15 mouse cellular contexts compared by ENCODE assay signal in the genomic region with DNA sequence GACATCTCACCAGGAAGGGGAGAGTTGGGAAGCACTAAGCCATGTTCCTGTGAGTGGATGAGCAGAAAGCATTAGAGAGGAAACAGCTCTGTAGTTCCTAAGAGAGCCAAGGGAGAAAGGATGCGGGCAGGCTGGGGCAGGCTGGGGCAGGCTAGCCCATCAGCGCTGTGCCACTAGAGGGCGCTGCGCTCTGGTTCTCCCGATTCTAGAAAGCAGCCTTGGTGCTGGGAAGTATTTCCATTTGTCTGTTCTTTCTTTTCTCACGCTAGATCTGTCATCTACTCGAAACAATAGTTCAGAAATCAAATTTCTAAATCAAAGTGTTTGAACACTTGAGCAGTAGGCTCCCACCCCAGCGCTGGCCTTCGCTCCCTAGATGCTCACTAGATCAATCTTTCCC. TPM values are rescaled to one million over a fixed set of nuclear protein-coding genes. Genes with fewer than 3 reads are reported as not detected.
A peak's percentile ranks its signal among the peaks of the same experiment; 100 is the strongest.
DNase-seq lines count a peak whose midpoint lies in the region; ATAC-seq and TF ChIP-seq lines count a peak whose summit lies in the region.
"Had no signal": no experiment of that assay in that cellular context is flagged by ENCODE, and none has a peak within 500 bp of the region (broad histone marks: within the 10 kb centered on the region; RNA-seq: fewer than 3 reads in every experiment).

No protein-coding gene starts in this region.

- H3K27me3 ChIP-seq in Patski, result peaks cover 14% of the 10 kb centered on the region
- no peaks in the 10 kb centered on the region for H3K27me3 ChIP-seq in small intestine, adult 2 months (ENCODE audit: control insufficient read depth, insufficient read depth, low read length)
- H3K27me3 ChIP-seq in embryonic facial prominence, embryonic 10.5 days (replicated peaks; ENCODE audit: low read depth, poor library complexity, severe bottlenecking), result no peaks in the 10 kb centered on the region
- H3K27me3 ChIP-seq: liver, embryonic 13.5 days; neural tube, embryonic 13.5 days had no signal

- CTCF ChIA-PET in Patski (lab: Charles Lee), result interaction anchor here (1.9 kb wide), 1 partner anchor 16 kb away, joined by 5 read pairs; no protein-coding TSS in a partner anchor

- no peak overlapping the region for H3K27ac ChIP-seq in gastrocnemius, adult 2 months
- no peak overlapping the region for H3K27ac ChIP-seq in small intestine, adult 2 months (ENCODE audit: insufficient read depth, low read depth, low read length)
- H3K27ac ChIP-seq in embryonic facial prominence, embryonic 10.5 days (replicated peaks), result no peak overlapping the region
- H3K27ac ChIP-seq: liver, embryonic 13.5 days; neural tube, embryonic 13.5 days had no signal

- ATAC-seq in Patski, result no peak
- ATAC-seq: intestine, embryonic 16.5 days had no signal

- in situ Hi-C loops in Patski (cut with MboI; ENCODE audit: low pct_unique_long_range_greater_than_20kb), result loop anchor here (25.0 kb wide), 1 partner anchor 878 kb away; no protein-coding TSS in a partner anchor

- intact Hi-C loops in gastrocnemius, adult 2 months (cut with DNase I), result no loop called here
- intact Hi-C loops in gastrocnemius, postnatal 36 days (cut with DNase I), result no loop called here

- POLR2A ChIA-PET in Patski (lab: Charles Lee), result no interaction called here

- WGBS in small intestine, adult 2 months, result 67% methylated on average over 9 of the region's 9 CpGs
- 61% methylated on average over 9 of the region's 9 CpGs for WGBS in embryonic facial prominence, embryonic 10.5 days

- no peaks in the 10 kb centered on the region for H3K36me3 ChIP-seq in small intestine, adult 2 months (ENCODE audit: control insufficient read depth, insufficient read depth, low read length)
- H3K36me3 ChIP-seq in embryonic facial prominence, embryonic 10.5 days (replicated peaks), result no peaks in the 10 kb centered on the region
- H3K36me3 ChIP-seq: liver, embryonic 13.5 days; neural tube, embryonic 13.5 days had no signal

- H3K4me1 ChIP-seq in small intestine, adult 2 months (ENCODE audit: control insufficient read depth, insufficient read depth, insufficient read length, low read length), result peaks cover 8% of the 10 kb centered on the region; the same call in 1 of the 2 replicates
- H3K4me1 ChIP-seq in embryonic facial prominence, embryonic 10.5 days, result peaks cover 23% of the 10 kb centered on the region

- no peaks in the 10 kb centered on the region for H3K9me3 ChIP-seq in embryonic facial prominence, embryonic 10.5 days
- H3K9me3 ChIP-seq: liver, embryonic 13.5 days; neural tube, embryonic 13.5 days had no signal

- no peak overlapping the region for H3K4me3 ChIP-seq in gastrocnemius, adult 2 months
- H3K4me3 ChIP-seq in small intestine, adult 2 months (ENCODE audit: low read depth, low read length), result no peak overlapping the region
- H3K4me3 ChIP-seq in embryonic facial prominence, embryonic 10.5 days, result no peak overlapping the region
- H3K4me3 ChIP-seq: liver, embryonic 13.5 days; neural tube, embryonic 13.5 days had no signal

- no peak for DNase-seq in gastrocnemius, adult 2 months
- DNase-seq in gastrocnemius, postnatal 36 days, result no peak
- DNase-seq in 416B (ENCODE audit: low read depth) (peak; percentile 46), Patski (ENCODE audit: low read depth, low spot score) (no peak)
- DNase-seq in cerebellum, postnatal 36 days, result no peak
- DNase-seq in right cerebral cortex, postnatal 25 days, result no peak
- no peak for DNase-seq in embryonic facial prominence, embryonic 10.5 days (ENCODE audit: low spot score)
- DNase-seq: adrenal gland, postnatal 10 days; cerebellum, adult 9-11 months; liver, embryonic 13.5 days had no signal

- TF ChIP-seq POLR2A in small intestine, adult 2 months (IDR thresholded peaks at IDR 0.05; ENCODE audit: low read depth, low read length), result no peak

- TF ChIP-seq CTCF in gastrocnemius, adult 2 months (IDR thresholded peaks at IDR 0.05), result peak; percentile 36; the same call in 1 of the 2 replicates
- TF ChIP-seq CTCF in Patski (IDR thresholded peaks at IDR 0.05), result peak; percentile 40
- peak; percentile 48; the same call in 1 of the 2 replicates for TF ChIP-seq CTCF in small intestine, adult 2 months (IDR thresholded peaks at IDR 0.05; ENCODE audit: extremely low read depth, insufficient read length, insufficient replicate concordance, low read depth, low read length)

RNA-seq across cellular contexts. Expression of gene Kcnmb1, which starts 28.5 kb away (rescaled TPM):
- total RNA-seq in gastrocnemius, adult 2 months (2021), result under 1 TPM; 0.17 to 0.23 TPM
- under 1 TPM; 0.10 TPM for total RNA-seq in gastrocnemius, postnatal 36 days (2021)
- not detected for polyA plus RNA-seq in Patski (2021)
- 2.0 and 2.1 TPM in 2 replicates for polyA plus RNA-seq in small intestine, adult 2 months (2012; rRNA removed)
- 0.09 and 0.13 TPM in 2 replicates for polyA plus RNA-seq in embryonic facial prominence, embryonic 10.5 days (2016; fragmentation: Nextera tagmentation; extraction: Ambion mirVana)
- total RNA-seq: megakaryocyte-erythroid progenitor cell, adult 5-6 weeks had no signal

RNA-seq across cellular contexts. Expression of gene Kcnip1, which starts 58.7 kb away (rescaled TPM):
- total RNA-seq in gastrocnemius, adult 2 months (2021), result not detected
- not detected for total RNA-seq in gastrocnemius, postnatal 36 days (2021)
- not detected for polyA plus RNA-seq in Patski (2021)
- 0.08 and 0.33 TPM in 2 replicates for polyA plus RNA-seq in small intestine, adult 2 months (2012; rRNA removed)
- 1.5 and 2.0 TPM in 2 replicates for polyA plus RNA-seq in embryonic facial prominence, embryonic 10.5 days (2016; fragmentation: Nextera tagmentation; extraction: Ambion mirVana)
- total RNA-seq: megakaryocyte-erythroid progenitor cell, adult 5-6 weeks had no signal
- polyA plus RNA-seq: C2C12 had no signal
